Mouse (Mus musculus) stomach, postnatal 0 days (tissue): ENCODE measurements around the gene Clasp1. TPM values are rescaled to one million over a fixed set of nuclear protein-coding genes. Genes with fewer than 3 reads are reported as not detected.

Source experiments
- ATAC-seq: fragments of 200-750 bp; cut with Nextera tagmentation; 2 replicates; pipeline ENCODE4 v1.8.0; 2017; ENCODE audit not compliant: low FRiP score, low TSS enrichment
- DNase-seq: peaks from one replicate; pipeline ENCODE4 v3.0.0-alpha.2; 2016; ENCODE audit warnings: low spot score
- H3K27ac ChIP-seq: fragments of 300-500 bp; sonication (generic); replicated peaks from 2 replicates; pipeline ENCODE4 v1.5.1; 2014; ENCODE audit warnings: mild to moderate bottlenecking, control low read depth
- H3K27me3 ChIP-seq: fragments of 300-500 bp; sonication (generic); 2 replicates; pipeline ENCODE4 v1.6.1; 2014; ENCODE audit warnings: low read length; ENCODE audit not compliant: control insufficient read depth, insufficient read depth
- H3K36me3 ChIP-seq: fragments of 300-500 bp; sonication (generic); 2 replicates; pipeline ENCODE4 v1.6.1; 2014; ENCODE audit warnings: low read length, mixed read lengths; ENCODE audit not compliant: control insufficient read depth, insufficient read depth
- H3K4me1 ChIP-seq: fragments of 300-500 bp; sonication (generic); replicated peaks from 2 replicates; pipeline ENCODE4 v1.6.1; 2014; ENCODE audit warnings: antibody characterized with exemption; ENCODE audit not compliant: control insufficient read depth, insufficient read depth
- H3K4me2 ChIP-seq: fragments of 300-500 bp; sonication (generic); replicated peaks from 2 replicates; pipeline ENCODE4 v1.6.1; 2014; ENCODE audit warnings: low read depth, mild to moderate bottlenecking, control low read depth, moderate library complexity
- H3K4me3 ChIP-seq: fragments of 300-500 bp; sonication (generic); 2 replicates; pipeline ENCODE4 v1.5.1; 2014; ENCODE audit warnings: low read depth, low read length, control low read depth
- H3K9ac ChIP-seq: fragments of 300-500 bp; sonication (generic); 2 replicates; pipeline ENCODE4 v1.6.1; 2014; ENCODE audit warnings: mild to moderate bottlenecking, low read length, control low read depth, mixed read lengths
- H3K9me3 ChIP-seq: fragments of 300-500 bp; sonication (generic); 2 replicates; pipeline ENCODE4 v1.6.1; 2016; ENCODE audit warnings: low read length; ENCODE audit not compliant: control insufficient read depth
- CTCF ChIP-seq: IDR thresholded peaks from 2 replicates; pipeline ENCODE4 v1.5.1; 2016; ENCODE audit warnings: antibody characterized with exemption, low read depth, mild to moderate bottlenecking, moderate library complexity
- EP300 ChIP-seq: optimal IDR thresholded peaks from 2 replicates; pipeline ENCODE3; 2016; ENCODE audit warnings: antibody characterized with exemption
- WGBS: fragments of 180-500 bp; shearing (Covaris S2); extraction: QIAGEN DNeasy Blood & Tissue Kit; methylation state at CpG from one replicate; pipeline ENCODE4 v1.1.7; 2014; 5-methylcytosine and 5-hydroxymethylcytosine counted together
- polyA plus RNA-seq: library from polyadenylated mRNA; unstranded; fragments of >200 nt; fragmentation: Nextera tagmentation; extraction: Ambion mirVana; gene quantifications from 2 replicates; pipeline ENCODE4 v1.2.1, GENCODE M21; 2015

The Clasp1 gene
- polyA plus RNA-seq, 1 experiment from 2014 or later = 12.0 TPM

DNA sequence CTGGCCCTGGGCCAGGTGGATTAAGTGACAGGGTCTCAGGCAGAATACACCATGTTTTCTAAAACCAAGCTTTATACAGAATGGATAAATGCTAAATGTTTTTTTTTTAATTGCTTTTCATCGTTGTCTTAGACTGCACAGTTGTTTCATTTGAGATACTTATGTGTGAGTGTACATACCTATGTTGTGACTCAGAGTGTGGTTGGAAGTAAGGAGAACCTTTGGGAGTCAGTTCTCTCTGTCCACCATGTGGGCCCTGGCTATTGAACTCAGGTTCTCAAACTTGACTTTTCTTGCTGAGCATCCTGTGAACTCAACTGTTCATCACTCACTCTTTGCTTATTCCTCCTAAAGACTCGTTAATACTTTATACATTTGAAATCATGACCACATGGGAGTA, 58.3 kb downstream of the Clasp1 start:
- Histone ChIP-seq H3K4me1 (no peaks in the 10 kb centered on the region), H3K27ac (no peak overlapping the region), H3K4me2 (no peak overlapping the region), H3K4me3 (no peak overlapping the region), H3K36me3 (no peaks in the 10 kb centered on the region), H3K27me3 (no peaks in the 10 kb centered on the region), H3K9ac (no peak overlapping the region), H3K9me3 (no peaks in the 10 kb centered on the region)
- no peak for DNase-seq
- WGBS = 75% methylated on average over 2 of the region's 2 CpGs
- TF ChIP-seq EP300 (no peak), CTCF (no peak)
- no peak for ATAC-seq

DNA sequence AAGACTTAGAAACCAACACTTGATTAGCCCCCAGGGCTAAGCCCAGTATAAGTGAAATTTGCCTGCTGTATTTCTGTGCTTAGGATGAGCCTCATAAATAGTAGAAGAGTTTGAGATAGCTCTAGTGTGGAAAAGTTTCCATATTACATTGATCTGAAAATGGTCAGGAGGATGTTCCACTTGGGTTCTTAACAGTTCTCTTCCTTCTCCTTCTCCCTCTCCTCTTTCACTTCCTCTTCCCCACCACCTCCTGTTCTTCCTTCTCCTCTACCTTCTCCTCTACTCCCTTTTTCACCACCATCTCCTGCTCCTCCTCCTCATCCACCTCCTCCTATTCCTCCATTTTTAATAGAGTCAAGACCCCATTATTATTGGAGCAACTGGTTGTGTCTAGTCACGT, 59.4 kb downstream of the Clasp1 start:
- H3K9ac ChIP-seq = no peak overlapping the region
- H3K36me3 ChIP-seq = no peaks in the 10 kb centered on the region
- no peak overlapping the region for H3K27ac ChIP-seq
- no peak for TF ChIP-seq CTCF
- TF ChIP-seq EP300 = no peak
- H3K27me3 ChIP-seq = no peaks in the 10 kb centered on the region
- no peak overlapping the region for H3K4me2 ChIP-seq
- no peak overlapping the region for H3K4me3 ChIP-seq
- ATAC-seq (no peak), DNase-seq (no peak)
- no peaks in the 10 kb centered on the region for H3K9me3 ChIP-seq
- no peaks in the 10 kb centered on the region for H3K4me1 ChIP-seq
- 92% methylated on average over 1 of the region's 1 CpGs for WGBS

DNA sequence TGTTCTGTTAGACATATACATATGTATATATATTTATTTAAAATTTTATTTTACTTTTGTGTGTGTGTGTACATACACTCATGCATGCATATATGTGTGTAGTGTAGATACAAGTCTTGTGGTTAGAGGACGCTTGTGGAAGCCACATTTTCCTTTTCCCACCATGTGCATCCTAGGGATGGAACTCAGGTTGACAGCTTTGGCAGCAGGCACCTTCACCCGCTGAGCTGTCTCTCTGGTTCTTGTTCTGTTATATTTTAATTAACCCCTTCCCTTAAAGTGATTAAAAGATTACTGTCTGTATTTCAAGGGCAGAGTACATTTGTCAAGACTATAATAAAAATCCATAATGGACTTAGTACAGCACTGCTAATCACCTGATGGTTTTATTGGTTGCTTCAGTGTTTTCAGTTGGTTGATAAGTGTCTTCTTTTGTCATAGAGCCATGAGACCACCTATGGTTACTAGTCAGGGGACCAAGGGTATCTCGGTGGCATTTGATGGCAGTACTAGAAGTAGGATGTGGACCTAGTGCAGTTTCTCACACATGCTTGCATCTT, 62.1 kb downstream of the Clasp1 start:
- 89% methylated on average over 3 of the region's 3 CpGs for WGBS
- ATAC-seq = no peak
- Histone ChIP-seq H3K36me3 (no peaks in the 10 kb centered on the region), H3K27me3 (no peaks in the 10 kb centered on the region), H3K27ac (no peak overlapping the region), H3K4me2 (no peak overlapping the region), H3K4me1 (no peaks in the 10 kb centered on the region), H3K9me3 (no peaks in the 10 kb centered on the region), H3K9ac (no peak overlapping the region), H3K4me3 (no peak overlapping the region)
- TF ChIP-seq EP300 = no peak
- TF ChIP-seq CTCF = no peak
- no peak for DNase-seq

DNA sequence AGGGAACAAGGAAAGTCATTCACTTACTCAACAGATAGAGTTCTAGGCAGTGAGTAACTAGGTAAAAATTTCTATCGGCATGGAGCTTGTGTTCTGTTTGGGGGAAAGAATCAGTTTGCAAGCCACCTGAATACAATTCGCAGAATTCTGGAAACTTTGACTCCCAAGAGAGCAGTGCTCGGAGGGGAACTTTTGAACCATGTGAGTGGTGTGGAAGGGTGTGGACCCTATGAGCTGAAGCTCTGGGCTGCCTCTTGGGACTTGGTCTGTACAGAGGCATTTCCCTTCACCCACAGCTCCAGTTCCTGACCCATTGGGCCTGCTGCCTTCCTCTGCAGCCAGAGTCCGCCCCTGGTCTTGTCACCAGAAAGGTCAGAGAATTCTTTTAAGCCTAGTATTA, 64.7 kb downstream of the Clasp1 start:
- Histone ChIP-seq H3K4me2 (no peak overlapping the region), H3K36me3 (no peaks in the 10 kb centered on the region), H3K9me3 (no peaks in the 10 kb centered on the region), H3K27me3 (no peaks in the 10 kb centered on the region), H3K9ac (no peak overlapping the region), H3K4me1 (peaks cover 2% of the 10 kb centered on the region), H3K4me3 (no peak overlapping the region), H3K27ac (no peak overlapping the region)
- WGBS = 91% methylated on average over 4 of the region's 4 CpGs
- DNase-seq = no peak
- TF ChIP-seq CTCF (no peak), EP300 (no peak)
- ATAC-seq = no peak

DNA sequence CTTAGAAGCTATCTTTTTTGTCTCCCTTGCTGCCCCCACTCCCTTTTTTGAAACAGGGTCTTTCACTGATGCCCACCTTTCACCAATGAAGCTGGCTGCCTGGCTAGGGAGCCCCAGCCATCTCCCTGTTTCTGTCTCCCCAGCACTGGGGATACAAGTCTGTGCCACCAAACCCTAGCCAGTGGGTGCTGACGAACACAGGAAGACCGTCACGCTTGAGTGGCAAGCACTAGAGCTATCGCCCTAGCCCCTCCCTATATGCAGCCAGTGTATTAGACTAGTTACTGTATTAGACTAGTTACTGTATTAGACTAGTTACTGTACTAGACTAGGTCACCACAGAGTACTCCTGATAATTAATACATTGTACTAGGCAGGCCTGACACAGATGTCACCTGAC, 66.0 kb downstream of the Clasp1 start:
- no peak overlapping the region for H3K9ac ChIP-seq
- TF ChIP-seq CTCF = no peak
- no peak for TF ChIP-seq EP300
- peaks cover 2% of the 10 kb centered on the region for H3K4me1 ChIP-seq
- H3K9me3 ChIP-seq = no peaks in the 10 kb centered on the region
- H3K4me2 ChIP-seq = no peak overlapping the region
- ATAC-seq (no peak), DNase-seq (no peak)
- no peaks in the 10 kb centered on the region for H3K27me3 ChIP-seq
- 94% methylated on average over 4 of the region's 4 CpGs for WGBS
- H3K4me3 ChIP-seq = no peak overlapping the region
- no peaks in the 10 kb centered on the region for H3K36me3 ChIP-seq
- H3K27ac ChIP-seq = no peak overlapping the region

DNA sequence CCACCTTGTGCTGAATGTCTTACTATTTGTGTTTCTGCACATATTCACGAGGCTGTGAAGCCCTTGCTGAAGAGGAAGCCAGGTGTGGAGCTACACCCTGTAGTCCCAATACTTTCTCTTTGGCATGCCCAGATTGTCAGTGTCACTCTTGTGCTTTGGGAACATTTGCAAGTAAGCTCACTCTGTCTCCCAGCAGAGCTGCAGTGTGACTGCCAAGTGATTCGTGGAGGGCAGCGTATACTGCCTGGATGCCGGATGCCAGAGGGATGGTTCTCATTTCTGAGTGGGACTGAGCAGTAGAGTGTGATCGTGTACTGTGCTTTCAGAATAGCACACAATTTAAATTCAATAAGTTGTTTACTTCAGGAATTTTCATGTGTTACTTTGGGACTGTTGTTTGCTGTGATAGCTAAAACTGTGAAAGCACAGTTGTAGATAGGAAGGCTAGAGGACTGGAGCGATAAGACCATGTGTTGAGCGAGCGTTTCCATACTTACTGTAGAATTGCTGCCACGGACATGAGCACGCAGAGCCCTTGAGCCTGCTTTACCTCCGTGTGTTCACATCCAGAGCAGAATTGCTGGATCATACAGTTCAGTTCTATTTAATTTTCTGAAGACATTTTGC, 68.5 kb downstream of the Clasp1 start:
- Histone ChIP-seq H3K4me3 (no peak overlapping the region), H3K4me1 (peaks cover 2% of the 10 kb centered on the region), H3K9ac (peak overlapping the region; percentile 13; the same call in 1 of the 2 replicates), H3K27ac (peak overlapping the region; percentile 61), H3K4me2 (no peak overlapping the region), H3K9me3 (no peaks in the 10 kb centered on the region), H3K36me3 (no peaks in the 10 kb centered on the region; the same call in 1 of the 2 replicates), H3K27me3 (no peaks in the 10 kb centered on the region)
- ATAC-seq = no peak
- WGBS = 44% methylated on average over 11 of the region's 11 CpGs
- no peak for DNase-seq
- TF ChIP-seq EP300 (no peak), CTCF (no peak)
